Mouse (Mus musculus): ENCODE results near the gene Gm45713.

DNA sequence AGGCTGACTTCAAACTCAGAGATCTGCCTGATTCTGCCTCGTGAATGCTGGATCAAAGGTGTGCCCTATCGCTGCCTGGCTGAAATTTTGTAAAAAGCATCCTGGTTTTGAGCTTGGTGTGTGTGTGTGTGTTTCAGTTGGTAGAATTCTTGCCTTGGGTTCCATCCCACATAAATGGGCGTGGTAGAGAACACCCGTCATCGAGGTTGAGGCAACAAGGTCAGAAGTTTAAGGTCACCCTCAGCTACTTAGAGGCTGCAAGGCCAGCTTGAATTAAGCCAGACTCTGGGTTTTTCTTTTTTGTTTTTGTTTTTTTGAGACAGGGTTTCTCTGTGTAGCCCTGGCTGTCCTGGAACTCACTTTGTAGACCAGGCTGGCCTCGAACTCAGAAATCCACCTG, 17.7 kb downstream of the Gm45713 start:
- TF ChIP-seq CTCF (IDR thresholded peaks at IDR 0.05; ENCODE audit: control insufficient read depth, insufficient read depth, insufficient replicate concordance, low read depth, low read length) (no peak), POLR2A (IDR thresholded peaks at IDR 0.05; ENCODE audit: control insufficient read depth, low read depth, low read length) (no peak)

All from testis, adult 2 months (tissue).